Mouse (Mus musculus) right cerebral cortex, adult 18-20 months (tissue): ENCODE results near the gene Meis1.

Experiments
- DNase-seq: peaks from one replicate; pipeline ENCODE4 v3.0.0; 2022; ENCODE audit warnings: mixed read lengths

Gene Meis1

GRCm38 (mm10) chr11:18944972-18945625, 73.7 kb downstream of the Meis1 start:
- DNase-seq, result no peak

GRCm38 (mm10) chr11:18944209-18944608, 74.6 kb downstream of the Meis1 start:
- no peak for DNase-seq

- no peak for DNase-seq
Observed at GRCm38 (mm10) chr11:18942990-18943389, 75.8 kb downstream of the Meis1 start.

GRCm38 (mm10) chr11:18940916-18941315, 77.9 kb downstream of the Meis1 start:
- DNase-seq, result no peak

- no peak for DNase-seq
Observed at GRCm38 (mm10) chr11:18934921-18935320, 83.9 kb downstream of the Meis1 start.

- no peak for DNase-seq
Observed at GRCm38 (mm10) chr11:18931001-18931874, 87.5 kb downstream of the Meis1 start.

GRCm38 (mm10) chr11:18929779-18930728, 88.7 kb downstream of the Meis1 start:
- DNase-seq, result no peak

- DNase-seq, result no peak
Observed at GRCm38 (mm10) chr11:18927351-18927750, 91.4 kb downstream of the Meis1 start.

GRCm38 (mm10) chr11:18926798-18927197, 92.0 kb downstream of the Meis1 start:
- DNase-seq, result no peak

GRCm38 (mm10) chr11:18924583-18925334, 94.0 kb downstream of the Meis1 start:
- no peak for DNase-seq

- DNase-seq, result no peak
Observed at GRCm38 (mm10) chr11:18923274-18923673, 95.5 kb downstream of the Meis1 start.

GRCm38 (mm10) chr11:18920651-18921050, 98.1 kb downstream of the Meis1 start:
- no peak for DNase-seq

- DNase-seq, result no peak
Observed at GRCm38 (mm10) chr11:18919162-18919762, 99.5 kb downstream of the Meis1 start.

GRCm38 (mm10) chr11:18917887-18918286, 100.9 kb downstream of the Meis1 start:
- DNase-seq, result no peak

GRCm38 (mm10) chr11:18913251-18913650, 105.5 kb downstream of the Meis1 start:
- no peak for DNase-seq

GRCm38 (mm10) chr11:18912311-18913019, 106.3 kb downstream of the Meis1 start:
- no peak for DNase-seq

GRCm38 (mm10) chr11:18906866-18907265, 111.9 kb downstream of the Meis1 start:
- DNase-seq, result no peak

GRCm38 (mm10) chr11:18905431-18905830, 113.4 kb downstream of the Meis1 start:
- DNase-seq, result no peak

GRCm38 (mm10) chr11:18904880-18905279, 113.9 kb downstream of the Meis1 start:
- no peak for DNase-seq

GRCm38 (mm10) chr11:18904285-18904684, 114.5 kb downstream of the Meis1 start:
- DNase-seq, result no peak

- no peak for DNase-seq
Observed at GRCm38 (mm10) chr11:18900489-18900888, 118.3 kb downstream of the Meis1 start.
